Mouse (Mus musculus) kidney, adult 2 months (tissue): ENCODE data around the gene Them7.

ENCODE experiments used
- CTCF ChIP-seq: fragments of 200-500 bp; conservative IDR thresholded peaks from 2 replicates; pipeline ENCODE4 v1.5.1; 2011; ENCODE audit warnings: low read depth, mild to moderate bottlenecking, control low read depth, low read length, moderate library complexity, mixed read lengths; ENCODE audit not compliant: insufficient read depth, insufficient read length
- POLR2A ChIP-seq: fragments of 200-500 bp; IDR thresholded peaks from one replicate; pipeline ENCODE4 v1.6.1; 2011; ENCODE audit warnings: low read depth, low read length, control low read depth

- TF ChIP-seq POLR2A, result no peak
- TF ChIP-seq CTCF, result no peak
These were observed 155.6 kb downstream of the Them7 start for GRCm38 (mm10) chr2:105379682-105380081.
